Mouse (Mus musculus) T-helper 1 cell (primary cell): ENCODE data around the gene Ism2.
"Not testable (repeated sequence)": the region's sequence is repeated elsewhere in the genome, so short reads cannot be mapped to it uniquely, and the experiment has no call there.

ENCODE experiments used
- in situ Hi-C: fragments of 300-600 bp; cut with MboI, MseI; formaldehyde crosslinking; loops from one replicate; pipeline ENCODE4 v1.15.1; 2025; ENCODE audit warnings: high pct_unique_total_duplicates

The Ism2 gene

DNA sequence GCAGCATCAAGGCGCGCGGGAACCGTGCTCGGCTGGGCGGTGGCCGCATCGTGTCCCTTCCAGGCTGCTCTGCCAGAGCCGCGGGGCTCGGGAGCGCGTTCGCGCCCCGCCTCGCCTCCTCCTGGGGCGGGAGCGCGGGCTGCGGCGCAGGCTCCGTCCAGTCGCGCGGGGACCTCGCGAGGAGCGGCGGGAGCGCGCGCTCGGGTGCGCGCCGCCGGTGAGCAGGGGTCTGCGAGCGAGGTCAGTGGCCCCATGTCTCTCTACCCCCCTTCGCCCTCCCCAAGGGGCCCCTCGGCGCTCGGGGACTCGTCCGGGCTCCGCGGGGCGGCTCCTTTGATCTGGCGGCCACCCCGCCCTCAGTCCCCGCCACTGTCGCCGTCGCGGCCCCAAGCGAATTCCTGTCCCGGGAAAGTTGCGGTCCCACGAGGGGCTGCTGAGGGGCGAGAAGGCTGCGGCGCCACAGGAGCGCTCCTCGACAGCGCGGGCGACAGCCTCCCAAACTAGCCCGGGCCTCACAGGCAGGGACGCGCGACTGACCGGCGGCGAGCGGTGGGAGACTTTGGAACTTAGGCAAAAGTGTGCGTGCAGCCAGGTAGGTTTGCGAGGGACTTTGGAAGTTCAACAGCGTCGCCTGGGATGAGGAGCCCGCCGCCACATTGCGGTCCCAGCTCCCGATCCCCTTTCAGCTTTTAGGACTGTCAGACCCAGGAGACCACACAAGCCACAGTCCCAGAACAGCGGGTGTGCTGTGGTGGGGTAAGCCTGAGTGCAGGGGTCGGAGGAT lies at the start of gene Ism2:
Gene Ism2, minus strand, starts transcription at position 49 of the 784 bp plus-strand sequence.
- in situ Hi-C loops = no loop called here

DNA sequence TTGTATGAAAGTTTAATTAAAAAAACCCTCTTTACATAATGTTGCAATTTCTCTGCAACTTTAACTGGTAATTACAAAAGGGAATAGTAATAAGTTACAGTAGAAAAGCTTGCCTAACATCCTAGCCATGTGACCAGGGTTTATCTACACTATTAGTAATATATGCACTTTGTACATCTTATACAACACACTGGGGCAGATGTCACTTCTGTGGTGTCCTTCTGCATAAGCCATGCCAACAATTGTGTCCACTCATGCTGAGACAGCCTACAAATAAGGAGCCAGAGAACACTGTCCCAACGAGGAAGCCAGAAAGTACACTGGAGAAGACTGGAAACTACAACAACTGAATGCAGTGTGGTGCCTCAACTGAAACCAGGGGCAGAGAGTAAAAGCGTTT lies 48.5 kb upstream of the Ism2 start:
- in situ Hi-C loops = no loop called here

DNA sequence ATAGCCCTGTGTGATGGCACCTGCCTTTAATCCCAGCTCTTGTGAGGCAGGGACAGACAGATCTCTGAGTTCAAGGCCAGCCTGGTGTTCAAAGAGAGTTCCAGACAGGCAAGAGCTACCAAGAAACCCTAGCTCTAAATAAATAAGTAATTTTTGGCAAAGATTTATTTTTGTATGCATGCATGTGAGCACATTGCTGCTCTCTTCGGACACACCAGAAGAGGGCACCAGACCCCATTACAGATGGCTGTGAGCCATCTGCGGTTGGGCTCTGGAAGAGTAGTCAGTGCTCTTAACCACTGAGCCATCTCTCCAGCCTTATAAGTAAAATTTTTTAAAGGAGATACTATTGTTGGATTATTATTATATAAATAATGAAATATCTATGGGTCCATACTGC lies 48.0 kb upstream of the Ism2 start:
- in situ Hi-C loops = no loop called here

- in situ Hi-C loops = no loop called here
Measured at GRCm38 (mm10) chr12:87343084-87343605, 43.6 kb upstream of the Ism2 start.

DNA sequence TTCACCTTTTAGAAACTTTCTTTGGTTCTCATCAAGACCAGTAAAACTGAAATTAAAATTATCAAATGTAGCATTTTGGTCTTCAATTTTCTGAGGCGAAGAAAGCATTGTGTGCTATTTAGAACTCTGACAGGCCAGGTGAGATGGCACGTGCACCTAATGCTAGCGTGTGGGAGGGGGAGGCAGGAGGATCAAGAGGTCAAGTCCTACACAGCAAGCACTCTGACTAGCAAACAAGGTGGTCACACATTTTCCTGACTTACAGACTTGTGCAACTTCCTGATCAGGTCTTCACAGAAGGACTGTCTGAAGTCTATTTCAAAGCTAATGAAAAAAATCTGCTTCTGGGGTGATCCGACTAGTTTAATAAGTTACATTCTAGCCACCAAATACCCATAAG lies 38.6 kb upstream of the Ism2 start:
- in situ Hi-C loops = no loop called here

- in situ Hi-C loops = no loop called here
Measured at GRCm38 (mm10) chr12:87334886-87335285, 35.4 kb upstream of the Ism2 start.

DNA sequence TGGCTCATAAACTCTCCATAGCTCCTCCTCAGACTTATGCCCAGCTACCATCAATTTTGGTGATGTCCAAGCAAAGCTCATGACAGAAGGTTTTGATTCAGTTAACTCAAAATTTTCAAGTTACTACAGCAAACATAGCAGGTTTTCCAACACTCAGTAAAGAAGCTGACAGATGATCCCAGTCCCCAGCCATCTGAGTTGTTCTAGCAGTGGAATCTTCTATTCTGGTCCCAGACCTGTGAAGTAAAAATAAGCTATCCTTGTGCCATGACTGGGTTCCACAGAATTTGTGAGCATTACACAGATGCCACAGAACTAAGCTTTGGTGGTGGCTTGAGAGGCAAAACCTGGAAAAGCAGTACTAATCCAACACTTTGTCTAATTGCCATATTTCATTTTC lies 34.3 kb upstream of the Ism2 start:
- in situ Hi-C loops = no loop called here

DNA sequence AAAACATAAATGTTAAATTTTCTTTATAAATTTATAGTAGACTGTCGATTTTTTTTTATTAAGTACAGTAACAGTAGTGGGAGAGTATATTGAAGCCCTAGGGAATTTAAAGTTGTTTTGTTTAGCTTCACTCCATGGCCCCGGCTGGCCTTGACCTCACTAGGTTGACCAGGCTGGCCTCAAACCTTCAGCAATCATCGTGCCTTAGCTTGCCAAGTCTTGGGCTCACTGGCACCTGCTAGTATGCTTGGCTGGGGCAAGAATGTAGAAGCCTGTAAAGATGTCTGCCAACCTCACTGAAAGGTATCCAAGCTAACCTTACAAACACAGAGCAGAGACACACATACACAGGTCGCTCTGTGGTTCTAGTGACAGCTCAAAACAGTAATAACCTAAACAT lies 33.0 kb upstream of the Ism2 start:
- in situ Hi-C loops = no loop called here

DNA sequence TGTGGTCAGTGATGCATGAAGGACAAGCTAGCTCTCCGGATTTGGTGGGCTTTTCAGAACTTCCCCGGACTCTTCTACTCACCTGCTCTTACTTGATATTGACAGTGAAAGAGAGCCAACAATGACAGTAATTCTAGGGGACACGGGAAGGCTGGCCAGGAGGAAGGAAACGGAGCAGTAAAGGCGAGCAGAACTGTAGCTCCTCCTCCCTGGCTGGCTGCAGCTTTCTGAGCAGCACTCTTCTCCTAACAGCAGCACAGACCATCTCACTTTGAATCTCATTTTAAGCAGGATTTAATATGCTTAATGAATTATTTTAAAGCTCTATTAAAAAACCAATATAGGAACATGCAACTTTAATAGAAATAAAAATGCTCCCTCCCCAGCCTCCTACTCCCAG lies 32.4 kb upstream of the Ism2 start:
- in situ Hi-C loops = no loop called here

GRCm38 (mm10) chr12:87331053-87331456 lies 31.6 kb upstream of the Ism2 start:
- in situ Hi-C loops = no loop called here

DNA sequence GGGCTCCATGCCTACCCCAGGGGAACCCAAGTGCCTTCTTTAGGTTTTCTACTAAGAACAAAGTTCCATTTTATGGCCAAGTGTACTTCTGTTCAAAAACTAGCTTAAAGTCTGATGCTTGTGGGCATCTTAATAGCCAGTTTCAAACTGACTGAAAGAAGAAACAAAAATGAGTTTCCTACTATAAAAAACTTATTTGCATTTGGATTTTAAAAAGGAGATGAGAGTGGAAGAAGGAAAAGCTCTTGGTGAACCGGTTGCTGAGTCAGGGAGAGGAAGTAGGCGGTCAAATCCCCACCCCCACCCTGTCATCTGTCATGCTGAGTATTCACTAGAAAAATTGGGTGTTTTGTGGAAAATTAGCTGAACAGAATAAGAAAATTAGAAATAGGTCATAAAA lies 30.7 kb upstream of the Ism2 start:
- in situ Hi-C loops = no loop called here

DNA sequence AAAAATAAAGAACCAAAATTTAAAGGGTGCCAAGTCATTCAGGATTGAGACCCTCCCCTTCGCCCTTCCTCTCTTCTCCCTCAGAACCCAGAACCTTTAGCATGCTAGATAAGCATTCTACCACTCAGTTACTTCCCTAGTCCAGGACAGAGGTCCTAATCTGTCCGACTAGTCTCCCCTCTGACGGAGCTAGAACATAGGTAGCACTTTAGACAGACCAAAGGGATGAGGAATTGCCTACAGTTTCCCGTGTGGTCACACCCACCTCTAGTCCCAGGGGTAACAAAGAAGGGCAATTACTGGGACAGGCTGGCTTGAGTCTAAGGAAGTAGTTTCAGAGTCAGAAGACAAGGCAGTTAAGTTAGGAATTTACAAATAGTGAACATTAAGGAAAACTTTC lies 28.5 kb upstream of the Ism2 start:
- in situ Hi-C loops = no loop called here

- in situ Hi-C loops = no loop called here
Measured at GRCm38 (mm10) chr12:87327610-87328009, 28.1 kb upstream of the Ism2 start.

DNA sequence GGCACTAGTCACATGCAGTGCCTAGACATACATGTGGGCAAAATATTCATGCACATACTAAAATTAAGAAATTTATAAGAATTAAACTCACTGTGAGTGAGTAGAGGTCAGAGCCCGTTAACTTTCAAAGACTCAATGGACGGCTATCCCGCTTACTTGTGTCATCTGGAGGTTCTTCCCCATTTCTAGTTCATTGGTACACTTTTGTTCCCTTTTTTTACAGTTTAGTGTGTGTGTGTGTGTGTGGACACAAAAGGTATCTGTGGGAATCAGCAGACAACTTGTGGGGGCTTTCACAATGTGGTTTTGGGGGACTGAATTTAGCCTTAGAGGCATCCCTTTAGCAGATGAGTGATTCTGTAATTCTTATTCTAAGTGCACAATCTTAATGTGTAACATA lies 25.9 kb upstream of the Ism2 start:
- in situ Hi-C loops = no loop called here

- in situ Hi-C loops = no loop called here
Measured at GRCm38 (mm10) chr12:87319229-87319628, 19.7 kb upstream of the Ism2 start.

- in situ Hi-C loops = no loop called here
Measured at GRCm38 (mm10) chr12:87317951-87318350, 18.4 kb upstream of the Ism2 start.

DNA sequence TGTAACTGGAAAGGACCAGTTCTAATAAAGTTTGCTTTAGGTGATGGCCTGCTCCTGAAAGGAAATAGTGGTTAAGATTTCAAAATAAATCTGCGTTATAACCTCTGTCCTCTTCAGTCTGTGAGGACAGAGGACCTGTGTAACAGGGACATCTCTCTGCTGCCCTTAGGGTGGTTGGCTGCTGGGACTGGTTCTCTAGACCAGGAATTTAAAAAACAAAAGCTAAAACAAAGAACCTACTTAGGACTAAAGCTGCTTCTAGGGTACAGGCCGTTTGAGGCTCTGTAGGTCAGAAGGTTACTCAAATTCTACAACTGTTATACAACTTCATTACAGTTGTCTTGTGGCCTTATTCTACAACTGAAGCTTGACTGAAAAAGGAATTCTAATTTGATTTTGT lies 13.6 kb upstream of the Ism2 start:
- in situ Hi-C loops = no loop called here

GRCm38 (mm10) chr12:87306584-87306844 lies 7.0 kb upstream of the Ism2 start:
- in situ Hi-C loops = not testable (repeated sequence)

GRCm38 (mm10) chr12:87305767-87306583 lies 6.5 kb upstream of the Ism2 start:
- in situ Hi-C loops = no loop called here

- in situ Hi-C loops = no loop called here
Measured at GRCm38 (mm10) chr12:87301189-87301588, 1.7 kb upstream of the Ism2 start.

DNA sequence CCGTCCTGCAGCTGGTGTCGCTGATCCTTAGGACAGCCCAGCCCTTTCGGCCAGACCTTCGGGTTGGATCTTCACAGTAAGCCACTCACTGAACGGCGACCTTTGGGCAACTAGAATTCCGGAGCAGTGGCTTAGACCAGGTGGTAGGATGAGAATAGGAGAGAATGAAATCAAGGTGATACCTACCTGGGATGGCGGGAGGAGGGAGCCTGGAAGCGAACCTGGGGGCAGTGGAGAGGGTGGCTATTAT lies 861 bp upstream of the Ism2 start:
- in situ Hi-C loops = no loop called here

DNA sequence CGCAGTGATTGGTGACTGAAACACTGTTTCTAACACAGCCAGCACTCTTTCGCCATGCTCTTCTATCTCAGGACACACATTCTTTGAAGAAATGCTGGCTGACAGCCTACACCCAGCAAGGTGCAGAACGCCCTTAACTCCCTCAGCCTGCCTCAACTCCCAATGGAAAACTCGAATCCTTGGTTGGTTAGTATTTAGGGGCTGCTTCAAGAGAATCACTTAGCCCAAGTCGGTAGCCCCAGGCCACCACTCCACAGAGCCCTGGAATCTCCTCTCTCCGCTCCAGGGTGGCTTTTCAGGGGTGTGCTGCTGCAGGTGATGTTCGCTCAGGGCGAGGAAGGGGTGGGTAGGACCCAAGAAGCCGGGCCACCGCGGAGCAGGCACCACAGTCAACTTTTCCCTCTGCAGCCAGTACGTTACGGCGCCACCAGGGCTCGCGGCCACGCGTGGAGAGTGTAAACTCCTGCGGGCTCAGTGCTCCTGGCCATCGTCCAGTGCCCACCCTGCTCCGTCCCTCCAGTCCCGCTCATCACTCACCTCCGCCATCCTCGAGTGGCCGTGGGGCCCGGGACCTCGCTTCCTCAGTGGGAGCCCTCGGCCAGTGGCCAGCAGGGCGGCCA lies 358 bp downstream of the Ism2 start:
- in situ Hi-C loops = no loop called here

DNA sequence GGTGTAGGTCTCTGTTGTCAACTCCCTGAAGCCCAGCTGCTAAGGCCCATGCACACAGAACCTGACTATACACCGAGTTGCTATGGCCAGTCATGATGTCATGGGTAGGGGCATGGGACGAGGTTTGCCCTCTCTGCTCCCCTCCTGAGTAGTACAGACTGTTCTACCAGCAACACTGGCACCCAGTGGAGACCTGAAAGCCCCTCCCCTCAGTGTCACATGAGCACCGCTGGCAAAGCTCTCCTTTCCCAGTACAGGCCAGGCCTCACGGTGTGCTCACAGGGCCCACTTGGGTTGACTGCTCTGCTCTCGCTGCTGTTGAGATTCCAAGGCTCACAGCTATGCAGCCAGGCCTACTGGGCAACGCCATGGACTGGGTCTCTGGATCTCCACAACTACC lies 5.6 kb downstream of the Ism2 start:
- in situ Hi-C loops = no loop called here
